ENCODE assay signal across 8 mouse cellular contexts in genomic region chr11:64968507-64968906, GRCm38 (mm10). TPM values are rescaled to one million over a fixed set of nuclear protein-coding genes. Genes with fewer than 3 reads are reported as not detected.
DNase-seq lines count a peak whose midpoint lies in the region; ATAC-seq and TF ChIP-seq lines count a peak whose summit lies in the region.

No protein-coding gene starts in this region.

- no peaks in the 10 kb centered on the region for H3K4me1 ChIP-seq in testis, adult 2 months (ENCODE audit: control insufficient read depth, insufficient read depth, low read length)
- peaks cover 9% of the 10 kb centered on the region; the same call in 1 of the 2 replicates for H3K4me1 ChIP-seq in intestine, embryonic 15.5 days (replicated peaks)

- ATAC-seq in intestine, embryonic 15.5 days, result peak; percentile 81
- peak; percentile 97 for ATAC-seq in megakaryocyte progenitor cell, adult 5-6 weeks (replicated peaks; ENCODE audit: poor library complexity)

- H3K27me3 ChIP-seq in testis, adult 2 months (ENCODE audit: control insufficient read depth, insufficient read depth, low read length), result no peaks in the 10 kb centered on the region
- no peaks in the 10 kb centered on the region for H3K27me3 ChIP-seq in intestine, embryonic 15.5 days (replicated peaks)

- no peak overlapping the region for H3K27ac ChIP-seq in testis, adult 2 months (ENCODE audit: control insufficient read depth, insufficient read depth, low read depth, low read length)
- H3K27ac ChIP-seq in intestine, embryonic 15.5 days, result no peak overlapping the region

- H3K9me3 ChIP-seq in intestine, embryonic 15.5 days, result no peaks in the 10 kb centered on the region

- intact Hi-C loops in gastrocnemius, postnatal 14 days (cut with DNase I; ENCODE audit: low total_unique reads), result loop anchor here (5.0 kb wide), 1 partner anchor 1566 kb away; no protein-coding TSS in a partner anchor
- intact Hi-C loops in left cerebral cortex, postnatal 10 days (cut with DNase I), result loop anchor here (5.0 to 10.0 kb wide), 2 partner anchors 1041 to 1754 kb away; no protein-coding TSS in a partner anchor

- no peak overlapping the region for H3K4me2 ChIP-seq in intestine, embryonic 15.5 days (replicated peaks)

- TF ChIP-seq CTCF in testis, adult 2 months (IDR thresholded peaks at IDR 0.05; ENCODE audit: control insufficient read depth, insufficient read depth, insufficient replicate concordance, low read depth, low read length), result peak; percentile 43; the same call in 1 of the 2 replicates

- H3K9ac ChIP-seq in intestine, embryonic 15.5 days, result no peak overlapping the region

- TF ChIP-seq POLR2A in testis, adult 2 months (IDR thresholded peaks at IDR 0.05; ENCODE audit: control insufficient read depth, low read depth, low read length), result no peak

- no peaks in the 10 kb centered on the region for H3K36me3 ChIP-seq in testis, adult 2 months (ENCODE audit: control insufficient read depth, insufficient read depth, low read length)
- H3K36me3 ChIP-seq in intestine, embryonic 15.5 days, result no peaks in the 10 kb centered on the region

- H3K4me3 ChIP-seq in testis, adult 2 months (ENCODE audit: control insufficient read depth, low read depth, low read length), result no peak overlapping the region
- no peak overlapping the region for H3K4me3 ChIP-seq in intestine, embryonic 15.5 days (replicated peaks)

- WGBS in intestine, embryonic 15.5 days, result 8% methylated on average over 3 of the region's 3 CpGs

- DNase-seq in testis, postnatal 14 days (ENCODE audit: low spot score), result no peak
- DNase-seq in embryo, embryonic 10.5 days (ENCODE audit: low spot score), result peak; percentile 93
- peak; percentile 68 for DNase-seq in gastrocnemius, postnatal 14 days
- DNase-seq in left cerebral cortex, postnatal 10 days (ENCODE audit: extremely low spot score in 1 of 2, low spot score in 2 of 2), result peak; percentile 77 to 79
- DNase-seq in right cerebral cortex, postnatal 36 days (ENCODE audit: low spot score in 2 of 2), result peak; percentile 39 to 63

RNA-seq across cellular contexts. Expression of gene Elac2, which starts 10.3 kb away (rescaled TPM):
- 14.9 and 16.3 TPM in 2 replicates for polyA plus RNA-seq in testis, adult 2 months (2012; rRNA removed)
- total RNA-seq in gastrocnemius, postnatal 14 days (2021), result 10 to 100 TPM; 19.4 to 21.2 TPM
- polyA plus RNA-seq in intestine, embryonic 15.5 days (2015; fragmentation: Nextera tagmentation; extraction: Ambion mirVana), result 28.2 and 28.4 TPM in 2 replicates
- 10 to 100 TPM; 24.7 to 26.3 TPM for total RNA-seq in left cerebral cortex, postnatal 10 days (2021)
- total RNA-seq in megakaryocyte progenitor cell, adult 5-6 weeks (2015), result 16.4 and 18.8 TPM in 2 replicates
- total RNA-seq in megakaryocyte progenitor cell, adult 5-6 weeks (2017), result 35.3 and 39.2 TPM in 2 replicates
